Mouse (Mus musculus) hindbrain, embryonic 11.5 days (tissue): Measurements from ENCODE around the gene Rreb1. TPM values are rescaled to one million over a fixed set of nuclear protein-coding genes. Genes with fewer than 3 reads are reported as not detected.

Experiments used
- ATAC-seq: fragments of 200-750 bp; cut with Nextera tagmentation; 2 replicates; pipeline ENCODE4 v1.8.0; 2017; ENCODE audit warnings: mild to moderate bottlenecking, moderate TSS enrichment, moderate library complexity; ENCODE audit not compliant: low FRiP score
- DNase-seq: peaks from one replicate; pipeline ENCODE4 v3.0.0-alpha.2; 2015; ENCODE audit warnings: low spot score
- H3K27ac ChIP-seq: fragments of 300-500 bp; sonication (generic); 2 replicates; pipeline ENCODE4 v1.5.1; 2014; ENCODE audit warnings: mild to moderate bottlenecking, low read depth, low read length
- H3K27me3 ChIP-seq: fragments of 300-500 bp; sonication (generic); 2 replicates; pipeline ENCODE4 v1.6.1; 2014; ENCODE audit warnings: mild to moderate bottlenecking, low read length, moderate library complexity, mixed read lengths; ENCODE audit not compliant: control insufficient read depth, insufficient read depth
- H3K36me3 ChIP-seq: fragments of 300-500 bp; sonication (generic); 2 replicates; pipeline ENCODE4 v1.6.1; 2014; ENCODE audit warnings: mild to moderate bottlenecking, low read length, moderate library complexity, mixed read lengths; ENCODE audit not compliant: control insufficient read depth, insufficient read depth
- H3K4me1 ChIP-seq: fragments of 300-500 bp; sonication (generic); replicated peaks from 2 replicates; pipeline ENCODE4 v1.6.1; 2014; ENCODE audit warnings: low read length, mixed read lengths; ENCODE audit not compliant: control insufficient read depth, insufficient read depth
- H3K4me2 ChIP-seq: fragments of 300-500 bp; sonication (generic); replicated peaks from 2 replicates; pipeline ENCODE4 v1.6.1; 2014; ENCODE audit warnings: mild to moderate bottlenecking, low read depth, low read length
- H3K4me3 ChIP-seq: fragments of 300-500 bp; sonication (generic); 2 replicates; pipeline ENCODE4 v1.5.1; 2014; ENCODE audit warnings: low read depth, low read length
- H3K9ac ChIP-seq: fragments of 300-500 bp; sonication (generic); 2 replicates; pipeline ENCODE4 v1.6.1; 2014; ENCODE audit warnings: low read depth, low read length
- H3K9me3 ChIP-seq: fragments of 300-500 bp; sonication (generic); 2 replicates; pipeline ENCODE4 v1.6.1; 2016; ENCODE audit warnings: low read length; ENCODE audit not compliant: control insufficient read depth
- WGBS: fragments of 180-500 bp; shearing (Covaris S2); extraction: QIAGEN DNeasy Blood & Tissue Kit; methylation state at CpG from one replicate; pipeline ENCODE4 v1.1.7; 2014; 5-methylcytosine and 5-hydroxymethylcytosine counted together
- polyA plus RNA-seq: library from polyadenylated mRNA; unstranded; fragments of >200 nt; fragmentation: Nextera tagmentation; extraction: Ambion mirVana; gene quantifications from 2 replicates; pipeline ENCODE4 v1.2.1, GENCODE M21; 2014

The Rreb1 gene
- polyA plus RNA-seq, 1 experiment from 2014 or later = 7.0 TPM

DNA sequence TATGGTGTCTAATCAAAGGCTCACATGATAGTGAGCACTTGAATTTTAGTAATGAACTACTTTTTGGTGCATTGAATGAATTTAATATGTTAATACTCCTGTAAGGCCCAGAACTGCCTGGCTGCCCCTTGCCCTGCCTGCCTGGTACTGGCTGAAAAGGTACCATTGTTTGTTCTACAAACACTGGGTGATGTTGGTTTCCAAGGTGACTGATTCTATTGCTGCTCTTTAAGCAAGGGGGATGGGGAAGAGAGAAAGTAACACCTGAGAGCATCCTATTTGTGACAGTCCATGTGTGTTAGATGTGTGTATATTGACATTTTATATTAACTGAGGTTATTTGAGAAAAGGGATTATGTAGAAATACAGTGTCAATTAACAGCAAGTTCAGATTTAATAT, 77.6 kb downstream of the Rreb1 start:
- no peaks in the 10 kb centered on the region for H3K27me3 ChIP-seq
- H3K27ac ChIP-seq = no peak overlapping the region
- ATAC-seq = no peak

GRCm38 (mm10) chr13:37856537-37856936, 78.3 kb downstream of the Rreb1 start:
- no peak for ATAC-seq
- Histone ChIP-seq H3K9me3 (no peaks in the 10 kb centered on the region), H3K27ac (no peak overlapping the region), H3K4me2 (no peak overlapping the region), H3K4me1 (peaks cover 3% of the 10 kb centered on the region; the same call in 1 of the 2 replicates), H3K4me3 (no peak overlapping the region), H3K36me3 (no peaks in the 10 kb centered on the region), H3K9ac (no peak overlapping the region), H3K27me3 (no peaks in the 10 kb centered on the region)
- WGBS = 44% methylated on average over 2 of the region's 2 CpGs
- DNase-seq = no peak

More for the DNA sequence above, 77.6 kb downstream of the Rreb1 start:
- Histone ChIP-seq H3K4me3 (no peak overlapping the region), H3K4me1 (peaks cover 3% of the 10 kb centered on the region; the same call in 1 of the 2 replicates), H3K36me3 (no peaks in the 10 kb centered on the region), H3K9me3 (no peaks in the 10 kb centered on the region), H3K4me2 (no peak overlapping the region), H3K9ac (no peak overlapping the region)
- DNase-seq = no peak

- under 1% methylated on average over 49 of the region's 59 CpGs for WGBS
- H3K9ac ChIP-seq = peak overlapping the region; percentile 72
- H3K4me3 ChIP-seq = peak overlapping the region; percentile 56
- H3K36me3 ChIP-seq = no peaks in the 10 kb centered on the region
- peak; percentile 94 for ATAC-seq
- no peaks in the 10 kb centered on the region for H3K27me3 ChIP-seq
- H3K9me3 ChIP-seq = no peaks in the 10 kb centered on the region
- H3K4me1 ChIP-seq = peaks cover 3% of the 10 kb centered on the region; the same call in 1 of the 2 replicates
- DNase-seq = peak; percentile 95
- peak overlapping the region; percentile 39; the same call in 1 of the 2 replicates for H3K27ac ChIP-seq
- H3K4me2 ChIP-seq = peak overlapping the region; percentile 93
Measured at GRCm38 (mm10) chr13:37857284-37858065, 79.3 kb downstream of the Rreb1 start.

GRCm38 (mm10) chr13:37858066-37858501, 79.9 kb downstream of the Rreb1 start:
- H3K27ac ChIP-seq = no peak overlapping the region
- H3K27me3 ChIP-seq = no peaks in the 10 kb centered on the region
- H3K4me3 ChIP-seq = peak overlapping the region; percentile 56
- DNase-seq (no peak), ATAC-seq (peak; percentile 25)
- no peaks in the 10 kb centered on the region for H3K36me3 ChIP-seq
- H3K4me1 ChIP-seq = peaks cover 3% of the 10 kb centered on the region; the same call in 1 of the 2 replicates
- 4% methylated on average over 19 of the region's 19 CpGs for WGBS
- H3K4me2 ChIP-seq = peak overlapping the region; percentile 93
- peak overlapping the region; percentile 51 for H3K9ac ChIP-seq
- H3K9me3 ChIP-seq = no peaks in the 10 kb centered on the region

DNA sequence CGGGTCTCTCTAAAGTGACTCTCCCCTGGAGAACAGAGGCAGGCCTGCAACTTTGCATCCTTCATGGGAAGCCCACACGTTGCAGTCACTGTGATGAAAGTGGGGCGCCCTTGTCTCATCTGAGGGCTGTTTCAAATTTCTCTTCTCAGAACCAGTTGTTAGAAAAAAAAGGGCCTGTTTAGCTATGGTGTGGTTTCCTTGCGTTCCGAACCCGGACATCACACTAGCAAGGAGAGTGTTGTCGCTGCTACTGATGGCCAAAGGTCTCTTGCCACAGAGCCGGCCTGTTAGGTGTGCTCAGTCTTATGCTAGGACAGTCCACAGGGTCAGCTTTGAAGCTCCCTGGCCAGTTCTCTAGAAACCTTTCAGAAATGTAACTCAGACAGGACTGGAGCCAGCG, 80.3 kb downstream of the Rreb1 start:
- no peak for ATAC-seq
- H3K9ac ChIP-seq = peak overlapping the region; percentile 51; the same call in 1 of the 2 replicates
- no peaks in the 10 kb centered on the region for H3K27me3 ChIP-seq
- H3K36me3 ChIP-seq = no peaks in the 10 kb centered on the region
- peak overlapping the region; percentile 56 for H3K4me3 ChIP-seq
- no peak for DNase-seq
- H3K4me2 ChIP-seq = peak overlapping the region; percentile 93
- no peak overlapping the region for H3K27ac ChIP-seq
- no peaks in the 10 kb centered on the region for H3K9me3 ChIP-seq
- WGBS = 28% methylated on average over 9 of the region's 9 CpGs
- peaks cover 3% of the 10 kb centered on the region; the same call in 1 of the 2 replicates for H3K4me1 ChIP-seq

DNA sequence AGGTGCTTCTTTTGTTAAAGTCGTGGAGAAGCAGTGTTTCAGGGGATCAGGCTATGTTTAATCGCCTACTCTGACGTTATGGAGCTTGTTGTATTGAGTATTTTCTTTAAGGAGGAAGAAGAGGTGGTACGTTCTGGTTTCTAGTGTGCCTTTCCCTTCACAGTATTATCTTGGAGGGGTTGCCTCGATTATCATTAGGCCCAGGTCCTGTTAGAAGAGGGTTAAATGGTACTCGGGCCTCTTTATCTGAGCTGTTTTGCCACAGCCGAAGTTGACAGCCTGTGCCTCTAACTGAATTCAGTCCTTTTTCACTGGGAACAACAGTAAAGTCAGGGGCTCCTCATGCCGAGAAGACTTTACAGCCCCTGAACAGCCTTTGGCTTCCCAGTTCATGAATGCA, 81.6 kb downstream of the Rreb1 start:
- H3K4me2 ChIP-seq = no peak overlapping the region
- H3K9ac ChIP-seq = no peak overlapping the region
- H3K4me1 ChIP-seq = peaks cover 3% of the 10 kb centered on the region; the same call in 1 of the 2 replicates
- H3K36me3 ChIP-seq = no peaks in the 10 kb centered on the region
- no peak overlapping the region for H3K4me3 ChIP-seq
- DNase-seq (no peak), ATAC-seq (no peak)
- H3K27me3 ChIP-seq = no peaks in the 10 kb centered on the region
- H3K27ac ChIP-seq = no peak overlapping the region
- no peaks in the 10 kb centered on the region for H3K9me3 ChIP-seq
- 75% methylated on average over 8 of the region's 8 CpGs for WGBS

DNA sequence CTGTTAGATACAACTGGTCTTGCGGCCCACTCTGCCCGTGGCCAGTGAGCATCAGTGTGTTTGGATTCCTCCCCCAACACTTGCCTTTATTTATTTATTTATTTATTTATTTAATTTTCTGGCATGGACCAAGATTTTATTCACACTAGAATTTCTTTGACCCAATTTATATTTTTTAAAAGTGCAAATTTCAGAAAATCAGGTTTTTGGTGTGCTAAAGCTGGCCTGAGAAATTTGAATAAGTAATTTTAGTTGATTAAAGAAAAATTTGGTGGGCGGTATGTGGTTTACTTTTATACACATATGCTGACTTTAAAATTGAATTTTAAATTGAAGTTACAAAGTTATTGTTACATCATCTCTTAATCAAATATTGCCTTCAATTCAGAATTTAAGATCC, 82.0 kb downstream of the Rreb1 start:
- DNase-seq (no peak), ATAC-seq (no peak)
- Histone ChIP-seq H3K4me2 (no peak overlapping the region), H3K9me3 (no peaks in the 10 kb centered on the region), H3K27ac (no peak overlapping the region), H3K9ac (no peak overlapping the region), H3K36me3 (no peaks in the 10 kb centered on the region), H3K4me1 (peaks cover 3% of the 10 kb centered on the region; the same call in 1 of the 2 replicates), H3K27me3 (no peaks in the 10 kb centered on the region), H3K4me3 (no peak overlapping the region)
- 84% methylated on average over 3 of the region's 3 CpGs for WGBS

- H3K27me3 ChIP-seq = no peaks in the 10 kb centered on the region
- H3K4me1 ChIP-seq = peaks cover 3% of the 10 kb centered on the region; the same call in 1 of the 2 replicates
- H3K36me3 ChIP-seq = no peaks in the 10 kb centered on the region
- WGBS = 91% methylated on average over 3 of the region's 3 CpGs
- H3K9me3 ChIP-seq = no peaks in the 10 kb centered on the region
- no peak overlapping the region for H3K4me3 ChIP-seq
- no peak overlapping the region for H3K27ac ChIP-seq
- H3K4me2 ChIP-seq = no peak overlapping the region
- no peak overlapping the region for H3K9ac ChIP-seq
- no peak for ATAC-seq
- DNase-seq = no peak
Measured at GRCm38 (mm10) chr13:37860789-37861188, 82.6 kb downstream of the Rreb1 start.

- Histone ChIP-seq H3K9ac (no peak overlapping the region), H3K27ac (peak overlapping the region; percentile 49; the same call in 1 of the 2 replicates), H3K4me1 (peaks cover 3% of the 10 kb centered on the region; the same call in 1 of the 2 replicates), H3K4me3 (no peak overlapping the region), H3K27me3 (no peaks in the 10 kb centered on the region), H3K4me2 (no peak overlapping the region), H3K9me3 (no peaks in the 10 kb centered on the region), H3K36me3 (no peaks in the 10 kb centered on the region)
- DNase-seq (no peak), ATAC-seq (peak; percentile 36; the same call in 1 of the 2 replicates)
- 15% methylated on average over 6 of the region's 6 CpGs for WGBS
Measured at GRCm38 (mm10) chr13:37862492-37862891, 84.3 kb downstream of the Rreb1 start.
